Mouse (Mus musculus) adrenal gland, adult 8-10 months (tissue): Measurements from ENCODE around the gene Gm45711. TPM values are rescaled to one million over a fixed set of nuclear protein-coding genes. Genes with fewer than 3 reads are reported as not detected.

Source experiments
- DNase-seq: peaks from one replicate; pipeline ENCODE4 v3.0.0; 2022
- total RNA-seq, 4 experiments: library from RNA; stranded (reverse); gene quantifications; 2 replicates each; pipeline ENCODE4 v1.2.4; 2022

The Gm45711 gene
- total RNA-seq, 4 experiments from 2014 or later = 0.24 to 0.43 TPM; not detected in 2

GRCm38 (mm10) chr8:104242038-104242644, 67.7 kb downstream of the Gm45711 start:
- DNase-seq = no peak

GRCm38 (mm10) chr8:104239418-104239861, 70.4 kb downstream of the Gm45711 start:
- DNase-seq = no peak

- no peak for DNase-seq
Measured at GRCm38 (mm10) chr8:104234573-104234972, 75.3 kb downstream of the Gm45711 start.

- DNase-seq = no peak
Measured at GRCm38 (mm10) chr8:104232919-104233318, 77.0 kb downstream of the Gm45711 start.

GRCm38 (mm10) chr8:104232039-104232438, 77.8 kb downstream of the Gm45711 start:
- no peak for DNase-seq

Other genes starting within 250 kb of the Gm45711 start
- gene Cdh5, start 208.5 kb downstream of the Gm45711 start, total RNA-seq = 10 to 100 TPM; 35.5 to 62.6 (median 44.2) TPM
- 10 to 100 TPM in 1 of 4 experiments, 1 to 10 TPM in 3; 3.3 to 10.8 (median 4.8) TPM for gene Bean1, start 139.6 kb downstream of the Gm45711 start, total RNA-seq
- gene Tk2, start 61.5 kb downstream of the Gm45711 start, total RNA-seq = 100 to 1,000 TPM in 2 of 4 experiments, 10 to 100 TPM in 2; 81.6 to 125 (median 103) TPM
- 100 to 1,000 TPM in 2 of 4 experiments, 10 to 100 TPM in 2; 71.6 to 149 (median 92.8) TPM for gene Cklf, start 59.2 kb downstream of the Gm45711 start, total RNA-seq
- under 1 TPM; 0.27 to 0.87 (median 0.59) TPM for gene Cmtm2a, start 16.9 kb downstream of the Gm45711 start, total RNA-seq
- gene Cmtm1, start 64 bp upstream of the Gm45711 start, total RNA-seq = under 1 TPM in 3 of 4 experiments, not detected in 1; 0.24 to 0.40 (median 0.26) TPM
- gene Gm11020, start 11.5 kb upstream of the Gm45711 start, total RNA-seq = not detected
- gene Cmtm2b, start 12.1 kb upstream of the Gm45711 start, total RNA-seq = 1 to 10 TPM in 1 of 4 experiments, under 1 TPM in 1, not detected in 2; 0.38 to 1.1 TPM
- gene Cmtm3, start 29.3 kb upstream of the Gm45711 start, total RNA-seq = 100 to 1,000 TPM in 2 of 4 experiments, 10 to 100 TPM in 2; 54.3 to 135 (median 96.8) TPM
- gene Cmtm4, start 85.7 kb upstream of the Gm45711 start, total RNA-seq = 10 to 100 TPM; 41.3 to 57.6 (median 54.9) TPM
- gene Dync1li2, start 133.0 kb upstream of the Gm45711 start, total RNA-seq = 100 to 1,000 TPM; 115 to 200 (median 123) TPM
- gene Terb1, start 199.8 kb upstream of the Gm45711 start, total RNA-seq = under 1 TPM in 2 of 4 experiments, not detected in 2; 0.16 to 0.52 TPM
- gene Nae1, start 224.6 kb upstream of the Gm45711 start, total RNA-seq = 10 to 100 TPM; 40.5 to 66.3 (median 47.3) TPM
- gene Car7, start 224.6 kb upstream of the Gm45711 start, total RNA-seq = 1 to 10 TPM; 1.7 to 5.6 (median 3.2) TPM